Mouse (Mus musculus) forebrain, embryonic 14.5 days (tissue): Measurements from ENCODE around the gene Smarca4. TPM values are rescaled to one million over a fixed set of nuclear protein-coding genes. Genes with fewer than 3 reads are reported as not detected.

Experiments used
- ATAC-seq: fragments of 200-750 bp; cut with Nextera tagmentation; 2 replicates; pipeline ENCODE4 v1.8.0; 2017; ENCODE audit warnings: mild to moderate bottlenecking, moderate library complexity
- DNase-seq: peaks from one replicate; pipeline ENCODE4 v3.0.0-alpha.2; 2015; ENCODE audit warnings: low spot score
- H3K27ac ChIP-seq: fragments of 300-500 bp; sonication (generic); 2 replicates; pipeline ENCODE4 v1.5.1; 2014; ENCODE audit warnings: low read depth, mild to moderate bottlenecking, control low read depth, low read length, moderate library complexity
- H3K27me3 ChIP-seq: fragments of 300-500 bp; sonication (generic); replicated peaks from 2 replicates; pipeline ENCODE4 v1.6.1; 2014; ENCODE audit warnings: low read length, control low read depth, mixed read lengths; ENCODE audit not compliant: control insufficient read depth, insufficient read depth
- H3K36me3 ChIP-seq: fragments of 300-500 bp; sonication (generic); 2 replicates; pipeline ENCODE4 v1.6.1; 2014; ENCODE audit warnings: low read length, control low read depth; ENCODE audit not compliant: control insufficient read depth, insufficient read depth
- H3K4me1 ChIP-seq: fragments of 300-500 bp; sonication (generic); 2 replicates; pipeline ENCODE4 v1.6.1; 2014; ENCODE audit warnings: antibody characterized with exemption, low read length, control low read depth; ENCODE audit not compliant: control insufficient read depth, insufficient read depth
- H3K4me2 ChIP-seq: fragments of 300-500 bp; sonication (generic); 2 replicates; pipeline ENCODE4 v1.6.1; 2014; ENCODE audit warnings: mild to moderate bottlenecking, control low read depth, low read length
- H3K4me3 ChIP-seq: fragments of 300-500 bp; sonication (generic); 2 replicates; pipeline ENCODE4 v1.5.1; 2014; ENCODE audit warnings: low read depth, low read length, control low read depth
- H3K9ac ChIP-seq: fragments of 300-500 bp; sonication (generic); 2 replicates; pipeline ENCODE4 v1.6.1; 2014; ENCODE audit warnings: mild to moderate bottlenecking, low read length, control low read depth, moderate library complexity
- H3K9me3 ChIP-seq: fragments of 300-500 bp; sonication (generic); replicated peaks from 2 replicates; pipeline ENCODE4 v1.6.1; 2016; ENCODE audit warnings: low read length, control low read depth, mixed read lengths; ENCODE audit not compliant: control insufficient read depth
- WGBS: fragments of 180-500 bp; shearing (Covaris S2); extraction: QIAGEN DNeasy Blood & Tissue Kit; methylation state at CpG from one replicate; pipeline ENCODE4 v1.1.7; 2014; 5-methylcytosine and 5-hydroxymethylcytosine counted together
- polyA plus RNA-seq: library from polyadenylated mRNA; unstranded; fragments of >200 nt; fragmentation: Nextera tagmentation; extraction: Ambion mirVana; gene quantifications from 2 replicates; pipeline ENCODE4 v1.2.1, GENCODE M21; 2014

Smarca4 gene
- polyA plus RNA-seq, 1 experiment from 2014 or later: 128 TPM

- Histone ChIP-seq H3K9ac (peak overlapping the region; percentile 25; the same call in 1 of the 2 replicates), H3K4me2 (0 out of 2 replicates have a peak overlapping the region, but pooled peaks have one; percentile 16), H3K27me3 (no peaks in the 10 kb centered on the region), H3K4me1 (peaks cover 15% of the 10 kb centered on the region), H3K9me3 (no peaks in the 10 kb centered on the region), H3K4me3 (no peak overlapping the region), H3K27ac (peak overlapping the region; percentile 39; the same call in 1 of the 2 replicates), H3K36me3 (peaks cover 9% of the 10 kb centered on the region; the same call in 1 of the 2 replicates)
- DNase-seq (no peak), ATAC-seq (no peak)
- 88% methylated on average over 14 of the region's 14 CpGs for WGBS
Measured at GRCm38 (mm10) chr9:21726218-21726975, 110.4 kb downstream of the Smarca4 start.

GRCm38 (mm10) chr9:21728261-21728832, 112.4 kb downstream of the Smarca4 start:
- ATAC-seq: no peak
- WGBS: 90% methylated on average over 10 of the region's 10 CpGs
- DNase-seq: no peak
- Histone ChIP-seq H3K9ac (no peak overlapping the region), H3K9me3 (no peaks in the 10 kb centered on the region), H3K4me2 (no peak overlapping the region), H3K4me1 (peaks cover 15% of the 10 kb centered on the region), H3K4me3 (no peak overlapping the region), H3K27me3 (no peaks in the 10 kb centered on the region), H3K36me3 (peaks cover 22% of the 10 kb centered on the region), H3K27ac (no peak overlapping the region)

GRCm38 (mm10) chr9:21729264-21729663, 113.3 kb downstream of the Smarca4 start:
- H3K4me2 ChIP-seq: no peak overlapping the region
- no peak overlapping the region for H3K27ac ChIP-seq
- H3K4me1 ChIP-seq: peaks cover 15% of the 10 kb centered on the region
- DNase-seq (no peak), ATAC-seq (no peak)
- H3K36me3 ChIP-seq: peaks cover 31% of the 10 kb centered on the region
- H3K27me3 ChIP-seq: no peaks in the 10 kb centered on the region
- H3K9me3 ChIP-seq: no peaks in the 10 kb centered on the region
- no peak overlapping the region for H3K4me3 ChIP-seq
- WGBS: 92% methylated on average over 7 of the region's 7 CpGs
- no peak overlapping the region for H3K9ac ChIP-seq

DNA sequence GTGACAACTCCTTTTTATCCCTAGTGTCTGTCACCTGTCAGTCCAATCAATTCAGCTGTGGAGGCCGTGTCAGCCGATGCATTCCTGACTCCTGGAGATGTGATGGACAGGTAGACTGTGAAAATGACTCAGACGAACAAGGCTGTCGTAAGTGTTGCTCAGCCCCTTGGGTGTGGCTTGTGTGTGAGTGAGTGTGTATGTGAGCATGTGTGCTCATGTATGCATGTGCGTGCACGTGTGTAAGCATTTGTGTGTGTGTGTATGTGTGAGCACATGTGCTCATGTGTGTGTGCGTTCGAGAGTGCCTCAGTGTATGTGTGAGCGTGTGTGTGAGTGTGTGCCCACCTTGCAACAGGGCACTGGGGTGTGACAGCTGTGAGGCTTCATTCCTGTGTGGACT, 116.3 kb downstream of the Smarca4 start:
- Histone ChIP-seq H3K36me3 (peaks cover 56% of the 10 kb centered on the region), H3K27ac (no peak overlapping the region), H3K4me1 (no peaks in the 10 kb centered on the region), H3K27me3 (no peaks in the 10 kb centered on the region), H3K4me2 (no peak overlapping the region), H3K4me3 (no peak overlapping the region), H3K9ac (no peak overlapping the region), H3K9me3 (no peaks in the 10 kb centered on the region)
- ATAC-seq (no peak), DNase-seq (no peak)
- WGBS: 94% methylated on average over 9 of the region's 9 CpGs

DNA sequence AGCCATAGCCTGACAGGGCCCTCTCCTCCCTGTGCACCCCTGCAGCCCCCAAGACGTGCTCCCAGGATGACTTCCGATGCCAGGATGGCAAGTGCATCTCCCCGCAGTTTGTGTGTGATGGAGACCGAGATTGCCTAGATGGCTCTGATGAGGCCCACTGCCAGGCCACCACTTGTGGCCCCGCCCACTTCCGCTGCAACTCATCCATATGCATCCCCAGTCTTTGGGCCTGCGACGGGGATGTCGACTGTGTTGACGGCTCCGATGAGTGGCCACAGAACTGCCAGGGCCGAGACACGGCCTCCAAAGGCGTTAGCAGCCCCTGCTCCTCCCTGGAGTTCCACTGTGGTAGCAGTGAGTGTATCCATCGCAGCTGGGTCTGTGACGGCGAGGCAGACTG, 117.5 kb downstream of the Smarca4 start:
- no peaks in the 10 kb centered on the region for H3K4me1 ChIP-seq
- H3K36me3 ChIP-seq: peaks cover 68% of the 10 kb centered on the region
- H3K9ac ChIP-seq: no peak overlapping the region
- no peaks in the 10 kb centered on the region for H3K27me3 ChIP-seq
- WGBS: 83% methylated on average over 17 of the region's 17 CpGs
- DNase-seq (no peak), ATAC-seq (no peak; the same call in 1 of the 2 replicates)
- H3K4me3 ChIP-seq: no peak overlapping the region
- no peaks in the 10 kb centered on the region for H3K9me3 ChIP-seq
- no peak overlapping the region for H3K27ac ChIP-seq
- no peak overlapping the region for H3K4me2 ChIP-seq

GRCm38 (mm10) chr9:21733989-21734388, 118.0 kb downstream of the Smarca4 start:
- H3K36me3 ChIP-seq: peaks cover 73% of the 10 kb centered on the region
- no peak overlapping the region for H3K27ac ChIP-seq
- H3K4me1 ChIP-seq: no peaks in the 10 kb centered on the region
- ATAC-seq (no peak), DNase-seq (no peak)
- no peaks in the 10 kb centered on the region for H3K27me3 ChIP-seq
- H3K4me2 ChIP-seq: no peak overlapping the region
- no peak overlapping the region for H3K4me3 ChIP-seq
- WGBS: 94% methylated on average over 7 of the region's 7 CpGs
- no peak overlapping the region for H3K9ac ChIP-seq
- H3K9me3 ChIP-seq: no peaks in the 10 kb centered on the region

- WGBS: 92% methylated on average over 14 of the region's 14 CpGs
- Histone ChIP-seq H3K4me2 (no peak overlapping the region), H3K27me3 (no peaks in the 10 kb centered on the region), H3K9ac (no peak overlapping the region), H3K27ac (no peak overlapping the region), H3K4me3 (no peak overlapping the region), H3K36me3 (peaks cover 79% of the 10 kb centered on the region), H3K4me1 (no peaks in the 10 kb centered on the region), H3K9me3 (no peaks in the 10 kb centered on the region)
- DNase-seq: no peak
- no peak for ATAC-seq
Measured at GRCm38 (mm10) chr9:21735126-21735525, 119.2 kb downstream of the Smarca4 start.

DNA sequence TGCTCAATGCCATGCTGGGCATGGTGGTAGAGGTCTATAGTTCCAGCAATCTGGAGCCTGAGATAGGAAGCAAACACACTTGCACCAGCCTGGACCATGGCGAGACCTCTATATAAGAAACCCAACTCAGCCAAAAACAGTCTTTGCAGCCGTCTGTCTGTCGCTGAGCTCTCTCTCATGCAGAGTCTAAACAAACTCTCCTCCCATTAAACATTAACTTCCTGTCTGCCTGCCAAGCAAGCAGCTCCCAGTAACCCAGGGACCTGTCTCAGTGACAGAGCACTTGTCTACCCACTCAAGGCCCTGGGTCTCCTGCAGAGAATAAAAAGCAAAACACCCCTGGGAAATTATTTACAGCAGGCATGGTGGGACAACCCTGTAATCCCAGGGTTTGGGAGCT, 120.6 kb downstream of the Smarca4 start:
- DNase-seq: no peak
- Histone ChIP-seq H3K4me2 (no peak overlapping the region), H3K9ac (no peak overlapping the region), H3K4me1 (no peaks in the 10 kb centered on the region), H3K9me3 (no peaks in the 10 kb centered on the region), H3K27me3 (no peaks in the 10 kb centered on the region), H3K27ac (no peak overlapping the region), H3K4me3 (no peak overlapping the region), H3K36me3 (peaks cover 88% of the 10 kb centered on the region)
- whole genome bisulfite sequencing: 90% methylated on average over 3 of the region's 3 CpGs
- no peak for ATAC-seq

- no peaks in the 10 kb centered on the region for H3K4me1 ChIP-seq
- no peak for ATAC-seq
- no peak for DNase-seq
- peaks cover 93% of the 10 kb centered on the region for H3K36me3 ChIP-seq
- no peak overlapping the region for H3K9ac ChIP-seq
- no peak overlapping the region for H3K4me2 ChIP-seq
- H3K27me3 ChIP-seq: no peaks in the 10 kb centered on the region
- no peak overlapping the region for H3K27ac ChIP-seq
- no peak overlapping the region for H3K4me3 ChIP-seq
- H3K9me3 ChIP-seq: no peaks in the 10 kb centered on the region
- WGBS: 98% methylated on average over 10 of the region's 10 CpGs
Measured at GRCm38 (mm10) chr9:21737188-21737587, 121.2 kb downstream of the Smarca4 start.
